Mouse (Mus musculus) left cerebral cortex, postnatal 36 days (tissue): ENCODE measurements around the gene Fat3. TPM values are rescaled to one million over a fixed set of nuclear protein-coding genes. Genes with fewer than 3 reads are reported as not detected.
A peak's percentile ranks its signal among the peaks of the same experiment; 100 is the strongest.

Source experiments
- DNase-seq, 2 experiments: peaks; one replicate each; pipeline ENCODE4 v3.0.0; 2021 to 2022; ENCODE audit warnings: low spot score in 2 of 2, mixed read lengths in 1 of 2
- intact Hi-C: fragments of 180-260 bp; cut with DNase I; formaldehyde crosslinking; loops from one replicate; pipeline ENCODE4 v1.15.1; 2025
- total RNA-seq, 2 experiments: library from RNA; stranded (reverse); gene quantifications; 2 replicates each; pipeline ENCODE4 v1.2.3; 2021

Fat3 gene
- total RNA-seq = 10 to 100 TPM; 73.1 to 78.6 TPM

GRCm38 (mm10) chr9:16501186-16501711, at the start of gene Fat3:
Gene Fat3 (minus strand): TSS chr9:16501285.
- intact Hi-C loops = loop anchor here (5.0 to 10.0 kb wide), 5 partner anchors 194 to 576 kb away; no protein-coding TSS in a partner anchor
- DNase-seq = peak; percentile 65 to 67

GRCm38 (mm10) chr9:16532884-16533283, 31.8 kb upstream of the Fat3 start:
- intact Hi-C loops = no loop called here
- DNase-seq = no peak

GRCm38 (mm10) chr9:16517543-16517942, 16.5 kb upstream of the Fat3 start:
- DNase-seq = no peak
- intact Hi-C loops = no loop called here

GRCm38 (mm10) chr9:16512005-16512404, 10.9 kb upstream of the Fat3 start:
- DNase-seq = no peak
- intact Hi-C loops = no loop called here

GRCm38 (mm10) chr9:16503776-16504175, 2.7 kb upstream of the Fat3 start:
- intact Hi-C loops = loop anchor here (5.0 to 10.0 kb wide), 5 partner anchors 196 to 579 kb away; no protein-coding TSS in a partner anchor
- peak; percentile 23 to 45 for DNase-seq

GRCm38 (mm10) chr9:16502673-16503343, 1.7 kb upstream of the Fat3 start:
- intact Hi-C loops = loop anchor here (5.0 to 10.0 kb wide), 5 partner anchors 196 to 578 kb away; no protein-coding TSS in a partner anchor
- DNase-seq = peak; percentile 10 to 27

- intact Hi-C loops = loop anchor here (5.0 to 10.0 kb wide), 5 partner anchors 195 to 577 kb away; no protein-coding TSS in a partner anchor
- DNase-seq = peak; percentile 76 to 79
These were observed 1.0 kb upstream of the Fat3 start for GRCm38 (mm10) chr9:16501990-16502672.

GRCm38 (mm10) chr9:16500382-16501185, 501 bp downstream of the Fat3 start:
- intact Hi-C loops = loop anchor here (5.0 to 10.0 kb wide), 5 partner anchors 193 to 576 kb away; no protein-coding TSS in a partner anchor
- DNase-seq = peak; percentile 76

- DNase-seq = peak in 1 of 2 experiments; percentile 56
- intact Hi-C loops = loop anchor here (5.0 to 10.0 kb wide), 5 partner anchors 192 to 575 kb away; no protein-coding TSS in a partner anchor
These were observed 1.3 kb downstream of the Fat3 start for GRCm38 (mm10) chr9:16499621-16500381.

GRCm38 (mm10) chr9:16498876-16499275, 2.2 kb downstream of the Fat3 start:
- intact Hi-C loops = no loop called here
- DNase-seq = no peak

- intact Hi-C loops = no loop called here
- no peak for DNase-seq
These were observed 3.7 kb downstream of the Fat3 start for GRCm38 (mm10) chr9:16497361-16497760.

- DNase-seq = no peak
- intact Hi-C loops = no loop called here
These were observed 4.8 kb downstream of the Fat3 start for GRCm38 (mm10) chr9:16496331-16496730.

- no peak for DNase-seq
- intact Hi-C loops = no loop called here
These were observed 11.4 kb downstream of the Fat3 start for GRCm38 (mm10) chr9:16489661-16490060.

GRCm38 (mm10) chr9:16487565-16487964, 13.5 kb downstream of the Fat3 start:
- DNase-seq = no peak
- intact Hi-C loops = no loop called here

GRCm38 (mm10) chr9:16486229-16486628, 14.9 kb downstream of the Fat3 start:
- intact Hi-C loops = no loop called here
- DNase-seq = no peak

GRCm38 (mm10) chr9:16485173-16485572, 15.9 kb downstream of the Fat3 start:
- DNase-seq = no peak
- intact Hi-C loops = no loop called here

- intact Hi-C loops = no loop called here
- DNase-seq = no peak
These were observed 16.3 kb downstream of the Fat3 start for GRCm38 (mm10) chr9:16484765-16485164.

- no peak for DNase-seq
These were observed 39.6 kb downstream of the Fat3 start for GRCm38 (mm10) chr9:16461491-16461890.

GRCm38 (mm10) chr9:16460591-16460990, 40.5 kb downstream of the Fat3 start:
- intact Hi-C loops = no loop called here
- no peak for DNase-seq

More at GRCm38 (mm10) chr9:16461491-16461890, 39.6 kb downstream of the Fat3 start:
- intact Hi-C loops = no loop called here
